Mouse (Mus musculus): ENCODE measurements around the gene Dido1.

The Dido1 gene

DNA sequence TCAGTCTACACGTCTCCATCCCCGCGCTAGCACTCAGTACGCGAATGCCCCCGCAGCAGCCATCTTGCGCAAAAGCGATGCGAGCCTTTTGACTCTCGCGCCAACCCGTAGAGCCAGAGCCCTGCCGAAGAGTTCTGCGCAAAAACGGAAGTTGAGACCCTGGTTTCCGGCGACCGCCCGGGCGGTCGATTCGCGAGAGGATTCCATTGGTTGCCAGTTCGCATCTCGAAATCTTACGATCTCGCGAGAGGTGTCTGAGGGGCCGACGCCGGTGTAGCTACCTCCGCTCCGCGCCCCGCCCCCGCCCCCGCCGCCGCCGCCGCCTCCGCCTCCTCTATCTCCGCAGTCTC is at the start of gene Dido1, which contains the start of gene Gid8:
TSS of gene Dido1 (minus strand) at position 77 of the 350 bp plus-strand sequence.
TSS of gene Gid8 (plus strand) at position 195 of the 350 bp plus-strand sequence.
- DNase-seq = peak; percentile 97

GRCm38 (mm10) chr2:180758513-180759263 is 48.9 kb upstream of the Dido1 start:
- DNase-seq = no peak

DNA sequence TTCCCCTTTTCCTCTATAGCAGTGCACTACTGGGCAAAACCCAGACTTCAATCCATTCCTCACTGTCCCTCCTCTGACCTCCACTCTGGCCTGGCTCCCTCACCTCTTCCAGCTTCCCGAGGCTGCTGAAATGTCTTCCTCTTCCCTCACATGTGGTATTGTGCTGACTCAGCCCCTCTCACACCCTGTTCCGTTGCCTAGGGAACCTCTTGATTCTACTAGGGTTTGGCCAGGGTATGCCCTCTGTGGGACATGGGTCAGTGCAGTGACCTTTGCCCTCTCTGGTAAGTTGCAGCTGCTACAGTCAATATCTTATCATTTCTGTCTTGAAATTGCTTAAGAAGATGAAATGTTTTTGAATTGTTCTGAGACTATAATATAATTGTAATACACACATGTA is 47.0 kb upstream of the Dido1 start:
- no peak for DNase-seq

GRCm38 (mm10) chr2:180755896-180756295 is 46.1 kb upstream of the Dido1 start:
- DNase-seq = no peak

DNA sequence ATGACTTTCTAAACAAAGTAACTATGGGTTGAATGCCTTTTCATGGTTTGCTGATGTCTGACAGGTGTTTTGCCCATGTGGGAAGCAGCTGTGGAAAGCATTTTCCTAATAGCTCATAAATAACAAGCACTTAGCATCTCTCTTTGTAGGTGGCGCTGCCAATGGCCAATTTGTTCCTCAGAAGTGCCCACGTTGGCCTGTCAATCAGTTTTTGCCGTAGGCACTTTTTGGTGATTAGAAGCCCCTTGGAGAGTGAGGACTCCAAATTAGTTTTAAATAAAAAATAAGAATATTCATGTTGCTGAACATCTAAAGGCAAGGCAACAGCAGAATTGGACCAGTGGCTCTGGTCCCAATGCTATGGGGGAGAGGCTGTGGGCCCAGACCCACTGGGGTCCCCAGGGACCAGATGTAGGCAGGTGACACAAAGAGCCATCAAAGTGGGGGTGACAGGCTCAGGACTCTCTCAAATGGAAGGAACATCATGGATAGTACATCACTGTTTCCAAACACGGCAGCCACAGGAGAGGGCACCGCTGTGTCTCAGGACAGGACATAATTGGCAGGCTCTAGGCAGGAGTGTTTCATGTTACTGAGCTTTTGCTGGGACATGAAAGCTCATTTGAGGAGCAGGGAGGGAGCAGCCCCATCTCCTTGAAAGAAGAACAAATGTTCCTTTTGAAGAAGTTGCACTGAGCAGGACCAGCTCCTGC is 45.3 kb upstream of the Dido1 start:
- DNase-seq = no peak

- DNase-seq = no peak
Measured at GRCm38 (mm10) chr2:180748904-180749303, 39.1 kb upstream of the Dido1 start.

DNA sequence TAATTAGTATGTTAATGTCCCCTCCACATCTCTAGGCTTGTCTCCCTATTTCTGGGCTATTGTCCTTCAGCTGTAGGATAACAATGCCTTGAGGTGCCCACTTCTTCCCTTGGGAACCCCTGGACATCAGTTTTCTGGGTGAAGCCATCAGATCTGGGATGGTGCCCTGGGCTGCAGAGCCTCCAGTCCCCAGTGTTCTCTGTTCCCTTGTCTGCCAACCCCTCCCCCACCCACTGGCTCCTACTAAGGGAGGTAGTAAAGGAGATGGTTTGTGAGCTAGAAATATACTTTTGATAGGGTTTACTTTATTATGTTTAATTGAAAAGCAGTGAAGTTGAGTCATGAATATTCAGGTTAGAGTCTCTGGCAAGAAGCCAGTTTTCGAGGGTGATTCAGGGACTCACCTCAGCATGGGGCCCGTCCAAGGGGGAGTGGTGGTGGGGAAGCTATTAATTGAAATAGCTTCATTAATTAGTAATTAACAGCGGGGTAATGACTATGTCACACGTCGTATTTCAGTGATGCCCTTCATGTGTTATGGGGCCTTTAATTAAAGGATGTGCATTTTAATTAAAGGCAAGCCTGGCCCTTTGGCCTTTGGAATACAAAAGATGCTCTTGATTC is 36.9 kb upstream of the Dido1 start:
- DNase-seq = no peak

- DNase-seq = peak; percentile 84 to 90
Measured at GRCm38 (mm10) chr2:180745248-180745927, 35.6 kb upstream of the Dido1 start.

DNA sequence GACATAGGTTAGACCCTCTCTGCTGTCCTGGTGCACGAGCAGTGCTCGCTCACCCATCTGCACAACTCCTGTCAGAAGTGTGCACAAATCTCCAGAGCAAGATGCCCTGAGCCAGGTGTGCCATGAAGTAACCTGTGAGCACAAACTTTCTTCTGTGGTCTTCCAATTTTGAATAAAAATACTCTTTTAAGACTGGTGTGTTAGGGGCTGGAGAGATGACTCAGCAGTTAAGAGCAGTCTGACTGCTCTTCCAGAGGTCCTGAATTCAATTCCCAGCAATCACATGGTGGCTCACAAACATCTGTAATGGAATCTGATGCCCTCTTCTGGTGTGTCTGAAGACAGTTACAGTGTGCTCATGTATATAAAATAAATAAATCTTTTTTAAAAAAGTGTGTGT is 33.5 kb upstream of the Dido1 start:
- no peak for DNase-seq

- DNase-seq = no peak
Measured at GRCm38 (mm10) chr2:180742820-180743219, 33.0 kb upstream of the Dido1 start.

GRCm38 (mm10) chr2:180741421-180741820 is 31.6 kb upstream of the Dido1 start:
- DNase-seq = no peak

DNA sequence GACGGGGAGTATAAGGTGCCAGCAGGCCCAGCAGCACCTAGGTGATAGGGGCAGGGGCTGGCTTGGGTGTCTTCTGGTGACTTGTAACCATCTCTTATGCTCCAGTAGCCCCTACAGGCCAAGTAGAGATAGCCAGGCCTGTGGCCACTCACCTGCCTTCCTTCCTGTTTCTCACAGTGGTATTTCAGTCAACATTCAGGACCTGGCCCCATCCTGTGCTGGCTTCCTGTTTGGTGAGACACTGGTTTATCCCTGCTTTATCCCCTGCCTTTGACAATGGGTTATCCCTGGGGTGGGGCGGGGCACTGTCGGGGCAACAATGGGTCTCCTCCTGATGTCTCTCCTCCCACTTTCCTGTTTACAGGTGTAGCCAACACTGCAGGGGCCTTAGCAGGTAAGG is 30.6 kb upstream of the Dido1 start:
- DNase-seq = no peak

DNA sequence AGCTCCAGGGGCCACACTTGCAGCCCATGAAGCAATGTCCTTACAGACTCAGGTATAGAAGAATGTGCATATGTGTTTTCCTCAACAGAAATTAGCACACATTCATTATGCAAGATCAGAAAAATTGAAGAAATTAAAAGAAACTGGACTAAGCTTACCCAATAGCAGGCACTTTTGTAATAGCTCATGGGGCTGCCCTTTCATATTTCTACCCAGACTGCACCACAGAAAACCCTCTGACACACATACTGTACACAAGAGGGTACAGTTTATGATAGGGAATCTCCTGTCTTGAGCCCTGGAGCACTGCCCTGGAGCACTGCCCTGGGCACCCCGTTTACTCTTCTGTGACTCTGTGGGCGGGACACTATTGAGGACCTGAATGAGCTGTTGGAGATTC is 28.2 kb upstream of the Dido1 start:
- DNase-seq = no peak

- no peak for DNase-seq
Measured at GRCm38 (mm10) chr2:180735232-180735631, 25.4 kb upstream of the Dido1 start.

DNA sequence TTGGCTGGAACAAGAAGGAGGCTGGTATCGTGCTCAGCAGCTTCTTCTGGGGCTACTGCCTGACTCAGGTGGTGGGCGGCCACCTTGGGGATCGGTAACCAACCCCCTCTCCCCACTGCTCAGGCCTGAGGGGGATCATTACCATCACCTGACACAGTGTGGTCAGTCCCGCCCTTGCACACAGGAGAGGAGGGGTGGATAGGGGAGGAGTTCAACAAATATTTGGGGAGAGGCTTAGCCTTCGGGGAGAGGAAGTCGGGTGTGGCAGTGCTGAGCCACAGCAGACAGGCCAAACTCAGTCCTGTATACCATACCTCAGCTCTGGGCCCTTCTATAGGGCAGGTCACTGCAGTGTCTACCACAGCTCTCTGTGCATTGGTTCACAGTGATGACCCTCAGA is 22.2 kb upstream of the Dido1 start:
- DNase-seq = no peak

DNA sequence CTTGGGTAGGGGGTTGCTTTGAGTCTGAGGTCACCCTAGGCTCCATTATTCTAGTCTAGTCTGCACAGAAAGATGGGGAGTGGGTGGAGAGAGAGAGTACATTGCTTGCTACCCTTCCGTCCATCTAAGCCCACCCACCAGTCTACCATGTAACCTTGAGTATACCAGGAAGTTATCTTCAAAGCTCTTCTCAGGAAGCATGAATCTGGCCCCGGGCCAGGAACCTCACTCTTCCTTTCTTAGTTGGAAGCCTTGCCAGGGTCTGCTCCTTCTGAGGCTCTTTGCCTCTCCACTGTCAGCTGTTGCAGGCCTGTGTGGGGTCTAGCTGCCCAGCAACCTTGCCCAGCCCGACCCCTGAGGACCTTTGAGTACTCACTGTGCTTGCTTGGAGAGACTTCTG is 21.2 kb upstream of the Dido1 start:
- no peak for DNase-seq

DNA sequence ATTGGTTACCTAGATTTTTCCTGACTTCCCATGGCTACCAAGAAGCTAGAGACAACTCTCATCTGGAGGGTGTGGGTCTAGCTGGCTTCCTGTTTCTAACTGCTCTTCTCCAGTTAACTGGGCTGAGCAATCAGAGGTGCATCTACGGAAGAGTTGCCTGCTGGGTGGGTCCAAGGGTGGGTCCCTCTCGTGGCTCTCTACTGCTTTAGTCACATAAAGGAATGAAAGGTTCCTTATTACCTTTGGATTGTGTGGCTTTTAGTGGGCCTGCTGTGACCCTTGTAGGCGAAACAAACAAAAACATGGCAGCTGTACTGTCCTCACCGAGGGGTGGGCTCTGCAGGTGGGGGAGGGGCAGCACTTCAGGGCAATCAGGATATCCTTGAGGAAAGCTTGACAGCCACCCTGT is 17.8 kb upstream of the Dido1 start:
- no peak for DNase-seq

DNA sequence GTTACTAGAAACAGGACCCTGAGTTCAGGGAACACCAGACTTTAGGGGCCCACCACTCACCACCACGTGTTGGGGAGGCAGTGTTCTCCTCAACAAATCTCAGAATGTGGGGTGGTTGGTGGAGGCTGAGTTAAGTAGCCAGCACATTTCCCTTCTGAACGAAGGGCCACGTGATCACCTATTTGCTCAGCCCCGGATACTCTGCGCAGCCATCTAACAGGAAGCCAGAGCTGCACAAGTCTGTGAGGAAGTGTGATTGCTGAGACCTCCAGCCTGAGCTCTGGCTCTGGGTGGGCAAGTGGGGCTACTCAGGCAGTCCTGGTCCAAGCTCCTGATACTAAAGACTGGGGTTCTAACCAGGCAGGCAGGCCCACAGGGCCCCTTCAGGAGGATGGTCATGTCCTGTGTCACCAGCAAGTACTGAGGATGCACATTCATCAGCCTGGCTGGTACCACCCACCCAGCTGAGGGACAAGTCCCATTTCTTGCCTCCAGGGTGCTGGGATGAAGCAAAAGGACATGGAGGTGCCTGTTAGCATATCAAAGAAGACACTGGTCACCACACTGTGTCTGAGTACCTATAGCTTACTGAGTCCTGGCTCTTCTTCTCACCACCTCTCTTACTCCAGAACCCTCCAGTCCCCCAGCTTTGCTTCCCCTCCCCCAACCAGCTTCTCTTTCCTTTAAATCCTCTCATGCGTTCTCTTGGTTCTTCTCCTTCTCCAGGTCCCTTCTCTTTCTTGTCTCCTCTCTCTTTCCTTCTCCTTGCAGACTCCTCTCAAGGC is 17.1 kb upstream of the Dido1 start:
- no peak for DNase-seq

DNA sequence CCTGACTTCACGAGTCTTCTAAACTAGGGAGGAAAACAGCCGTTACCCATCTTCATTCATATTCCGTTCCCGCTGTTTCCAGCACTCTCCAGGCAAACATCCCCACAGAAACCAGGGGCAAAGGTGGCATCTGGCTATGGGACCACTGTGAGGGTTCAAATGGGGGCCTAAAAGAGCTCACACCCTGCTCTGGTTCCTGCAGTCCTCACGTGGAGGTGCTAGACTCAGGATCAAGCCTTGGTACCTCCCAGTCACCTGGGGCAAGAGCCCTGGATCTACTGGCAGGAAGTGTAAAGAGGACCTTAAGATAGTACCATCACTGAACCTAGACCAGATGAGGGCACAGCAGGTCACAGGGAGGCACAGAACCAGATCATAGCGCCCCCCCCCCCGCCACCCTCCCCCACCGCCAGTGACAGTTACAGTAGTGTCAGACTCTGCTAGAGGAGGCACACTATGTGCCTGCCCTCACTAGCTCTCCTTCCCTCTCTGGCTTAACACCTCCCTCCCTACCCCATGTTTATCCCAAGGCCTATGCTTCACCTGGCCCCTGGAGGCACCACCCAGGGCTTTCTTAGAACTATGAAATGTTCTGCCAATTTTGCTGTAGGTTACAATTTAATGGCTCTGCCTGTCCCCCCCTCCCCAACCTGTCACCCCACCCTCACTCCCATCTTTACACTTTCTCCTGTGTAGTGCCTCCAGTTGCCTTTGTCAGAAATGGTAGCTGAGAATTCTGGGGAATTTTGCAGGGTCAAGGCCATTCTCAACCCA is 16.2 kb upstream of the Dido1 start:
- DNase-seq = no peak

GRCm38 (mm10) chr2:180725414-180725778 is 15.6 kb upstream of the Dido1 start:
- no peak for DNase-seq

- DNase-seq = no peak
Measured at GRCm38 (mm10) chr2:180724585-180725413, 15.0 kb upstream of the Dido1 start, which contains the start of gene Slc17a9. Gene Slc17a9 (plus strand): TSS chr2:180725263.

Measured in cerebellum, adult 18-20 months (tissue).